Mouse (Mus musculus) heart, embryonic 16.5 days (tissue): ENCODE measurements at regions not wholly inside any gene's neighbourhood (a gene's known extent, or its start where the extent isn't known, plus 50 kb on each side); places are given as distances from the start of the nearest gene placed in this dataset.
"Not testable (repeated sequence)": the region's sequence is repeated elsewhere in the genome, so short reads cannot be mapped to it uniquely, and the experiment has no call there.

ENCODE experiments used
- ATAC-seq: fragments of 200-750 bp; cut with Nextera tagmentation; replicated peaks from 2 replicates; pipeline ENCODE4 v1.8.0; 2017; ENCODE audit warnings: moderate number of reproducible peaks; ENCODE audit not compliant: insufficient read depth, low FRiP score; ENCODE audit errors: extremely low read depth
- H3K27ac ChIP-seq: fragments of 300-500 bp; sonication (generic); 2 replicates; pipeline ENCODE4 v1.5.1; 2014; ENCODE audit warnings: mild to moderate bottlenecking, low read length, control low read depth, moderate library complexity
- H3K27me3 ChIP-seq: fragments of 300-500 bp; sonication (generic); 2 replicates; pipeline ENCODE4 v1.6.1; 2014; ENCODE audit warnings: low read length, mixed read lengths; ENCODE audit not compliant: control insufficient read depth, insufficient read depth
- H3K36me3 ChIP-seq: fragments of 300-500 bp; sonication (generic); 2 replicates; pipeline ENCODE4 v1.6.1; 2014; ENCODE audit not compliant: control insufficient read depth, insufficient read depth
- H3K4me1 ChIP-seq: fragments of 300-500 bp; sonication (generic); 2 replicates; pipeline ENCODE4 v1.6.1; 2014; ENCODE audit warnings: low read length, mixed read lengths; ENCODE audit not compliant: control insufficient read depth, insufficient read depth
- H3K4me2 ChIP-seq: fragments of 300-500 bp; sonication (generic); 2 replicates; pipeline ENCODE4 v1.6.1; 2014; ENCODE audit warnings: low read depth, mild to moderate bottlenecking, control low read depth, low read length
- H3K4me3 ChIP-seq: fragments of 300-500 bp; sonication (generic); 2 replicates; pipeline ENCODE4 v1.5.1; 2014; ENCODE audit warnings: mild to moderate bottlenecking, control low read depth, low read length
- H3K9ac ChIP-seq: fragments of 300-500 bp; sonication (generic); 2 replicates; pipeline ENCODE4 v1.6.1; 2014; ENCODE audit warnings: low read length, control low read depth
- H3K9me3 ChIP-seq: fragments of 300-500 bp; sonication (generic); replicated peaks from 2 replicates; pipeline ENCODE4 v1.6.1; 2016; ENCODE audit warnings: low read length; ENCODE audit not compliant: control insufficient read depth
- WGBS: fragments of 180-500 bp; shearing (Covaris S2); extraction: QIAGEN DNeasy Blood & Tissue Kit; methylation state at CpG from one replicate; pipeline ENCODE4 v1.1.7; 2014; 5-methylcytosine and 5-hydroxymethylcytosine counted together

DNA sequence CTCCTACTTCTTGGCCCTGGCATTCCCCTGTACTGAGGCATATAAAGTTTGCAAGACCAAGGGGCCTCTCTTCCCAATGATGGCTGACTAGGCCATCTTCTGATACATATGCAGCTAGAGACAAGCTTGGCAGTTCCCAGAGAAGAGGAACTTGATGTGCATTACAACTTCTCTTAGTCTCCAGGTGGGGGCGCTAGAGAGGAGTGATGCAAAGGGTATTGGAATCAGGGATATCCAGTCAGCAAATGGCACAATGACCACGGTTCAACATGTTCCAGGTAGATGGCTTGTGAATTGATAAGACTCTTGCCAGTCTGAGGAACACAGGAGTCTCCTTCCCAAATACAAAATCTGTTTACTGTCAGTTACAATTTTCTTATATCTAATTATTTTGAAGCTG is 347.7 kb downstream of the Car8 start:
- no peak overlapping the region for H3K27ac ChIP-seq
- H3K4me1 ChIP-seq: no peaks in the 10 kb centered on the region
- H3K9ac ChIP-seq: no peak overlapping the region
- no peak overlapping the region for H3K4me3 ChIP-seq
- H3K4me2 ChIP-seq: no peak overlapping the region
- no peaks in the 10 kb centered on the region for H3K36me3 ChIP-seq
- no peak for ATAC-seq
- 49% methylated on average over 2 of the region's 2 CpGs for WGBS
- no peaks in the 10 kb centered on the region for H3K27me3 ChIP-seq
- no peaks in the 10 kb centered on the region for H3K9me3 ChIP-seq

DNA sequence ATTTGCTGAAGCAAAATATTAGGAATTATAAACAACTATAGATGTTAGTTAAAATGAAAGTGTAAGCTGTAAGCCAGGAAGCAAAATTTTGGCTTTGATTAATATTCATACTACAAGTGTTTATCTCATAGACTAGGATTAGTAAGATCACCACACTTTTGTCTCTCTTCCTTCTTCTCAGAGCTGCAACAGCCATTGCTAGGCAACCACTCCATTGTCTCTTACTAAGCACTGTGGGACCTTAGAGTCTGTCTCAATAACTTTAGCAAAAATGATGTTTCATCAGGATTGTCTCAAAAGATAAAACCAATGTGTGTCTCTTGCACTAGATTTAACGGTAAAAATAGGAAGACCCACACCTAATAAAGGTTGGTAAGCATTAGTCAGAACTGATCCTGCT is 384.3 kb downstream of the Car8 start:
- Histone ChIP-seq H3K9ac (no peak overlapping the region), H3K4me2 (no peak overlapping the region), H3K27ac (no peak overlapping the region), H3K27me3 (no peaks in the 10 kb centered on the region), H3K9me3 (no peaks in the 10 kb centered on the region), H3K4me3 (no peak overlapping the region), H3K4me1 (no peaks in the 10 kb centered on the region), H3K36me3 (no peaks in the 10 kb centered on the region)
- ATAC-seq: no peak
- 78% methylated on average over 1 of the region's 1 CpGs for WGBS

- no peaks in the 10 kb centered on the region for H3K9me3 ChIP-seq
- no peaks in the 10 kb centered on the region for H3K27me3 ChIP-seq
- no peak overlapping the region for H3K4me2 ChIP-seq
- no peak overlapping the region for H3K27ac ChIP-seq
- H3K4me3 ChIP-seq: no peak overlapping the region
- no peaks in the 10 kb centered on the region for H3K36me3 ChIP-seq
- no peak overlapping the region for H3K9ac ChIP-seq
- WGBS: 53% methylated on average over 1 of the region's 1 CpGs
- no peaks in the 10 kb centered on the region for H3K4me1 ChIP-seq
- no peak for ATAC-seq
Measured at GRCm38 (mm10) chr4:7853121-7853782, 385.6 kb downstream of the Car8 start.

- no peak overlapping the region for H3K27ac ChIP-seq
- H3K4me2 ChIP-seq: no peak overlapping the region
- H3K4me3 ChIP-seq: no peak overlapping the region
- ATAC-seq: no peak
- WGBS: 64% methylated on average over 4 of the region's 4 CpGs
- H3K9me3 ChIP-seq: no peaks in the 10 kb centered on the region
- H3K9ac ChIP-seq: no peak overlapping the region
- no peaks in the 10 kb centered on the region for H3K27me3 ChIP-seq
- no peaks in the 10 kb centered on the region for H3K4me1 ChIP-seq
- no peaks in the 10 kb centered on the region for H3K36me3 ChIP-seq
Measured at GRCm38 (mm10) chr4:7852006-7852615, 386.7 kb downstream of the Car8 start.

- Histone ChIP-seq H3K4me1 (no peaks in the 10 kb centered on the region), H3K9ac (no peak overlapping the region), H3K4me3 (no peak overlapping the region), H3K9me3 (no peaks in the 10 kb centered on the region), H3K4me2 (no peak overlapping the region), H3K36me3 (no peaks in the 10 kb centered on the region), H3K27ac (no peak overlapping the region), H3K27me3 (no peaks in the 10 kb centered on the region)
- no peak for ATAC-seq
- WGBS: 62% methylated on average over 5 of the region's 5 CpGs
Measured at GRCm38 (mm10) chr4:7847411-7847810, 391.4 kb downstream of the Car8 start.

DNA sequence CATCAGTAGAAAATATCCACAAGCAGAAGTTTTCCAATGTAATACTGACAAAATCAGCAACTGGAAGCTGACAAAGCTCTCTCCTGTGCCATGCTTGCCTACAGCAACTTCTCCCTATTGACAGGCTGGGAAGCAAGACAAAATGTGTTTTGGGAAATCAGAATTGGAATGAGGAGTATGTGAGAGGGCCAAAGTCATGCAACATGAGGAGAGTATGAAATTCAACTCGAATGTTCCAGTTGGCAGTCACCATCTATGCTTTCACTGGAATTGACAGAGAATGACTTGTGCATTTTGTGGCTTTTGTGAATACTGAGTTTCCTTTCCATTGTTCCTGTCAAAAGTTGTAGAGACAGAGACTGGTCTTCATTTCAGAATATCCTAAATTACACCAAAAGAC is 409.7 kb downstream of the Car8 start:
- Histone ChIP-seq H3K4me2 (no peak overlapping the region), H3K27ac (no peak overlapping the region), H3K27me3 (no peaks in the 10 kb centered on the region), H3K4me3 (no peak overlapping the region), H3K4me1 (no peaks in the 10 kb centered on the region), H3K9ac (no peak overlapping the region), H3K36me3 (no peaks in the 10 kb centered on the region), H3K9me3 (no peaks in the 10 kb centered on the region)
- ATAC-seq: no peak
- 54% methylated on average over 1 of the region's 1 CpGs for WGBS

GRCm38 (mm10) chr4:7819847-7820246 is 419.0 kb downstream of the Car8 start:
- H3K4me3 ChIP-seq: no peak overlapping the region
- H3K9ac ChIP-seq: no peak overlapping the region
- H3K27ac ChIP-seq: no peak overlapping the region
- no peaks in the 10 kb centered on the region for H3K9me3 ChIP-seq
- H3K4me2 ChIP-seq: no peak overlapping the region
- H3K36me3 ChIP-seq: no peaks in the 10 kb centered on the region
- no peak for ATAC-seq
- no peaks in the 10 kb centered on the region for H3K27me3 ChIP-seq
- H3K4me1 ChIP-seq: no peaks in the 10 kb centered on the region

- H3K9me3 ChIP-seq, H3K36me3 ChIP-seq, H3K27me3 ChIP-seq, H3K4me1 ChIP-seq, H3K4me3 ChIP-seq, ATAC-seq, H3K9ac ChIP-seq, H3K27ac ChIP-seq, H3K4me2 ChIP-seq: not testable (repeated sequence)
- WGBS: 86% methylated on average over 1 of the region's 1 CpGs
Measured at GRCm38 (mm10) chr4:7777761-7778160, 461.1 kb downstream of the Car8 start.

- Histone ChIP-seq H3K27ac (no peak overlapping the region), H3K36me3 (no peaks in the 10 kb centered on the region), H3K9me3 (no peaks in the 10 kb centered on the region), H3K4me2 (no peak overlapping the region), H3K4me1 (no peaks in the 10 kb centered on the region), H3K9ac (no peak overlapping the region), H3K27me3 (no peaks in the 10 kb centered on the region), H3K4me3 (no peak overlapping the region)
- ATAC-seq: no peak
Measured at GRCm38 (mm10) chr4:7755473-7755872, 483.4 kb downstream of the Car8 start.
